Mouse (Mus musculus) liver, postnatal 0 days (tissue): ENCODE data around the gene Klk8.

Experiments used
- CTCF ChIP-seq: sonication (generic); IDR thresholded peaks from 2 replicates; pipeline ENCODE4 v1.5.1; 2016; ENCODE audit warnings: antibody characterized with exemption, low read depth
- EP300 ChIP-seq: IDR thresholded peaks from 2 replicates; pipeline ENCODE4 v1.6.1; 2016; ENCODE audit warnings: antibody characterized with exemption, low read depth, mild to moderate bottlenecking

DNA sequence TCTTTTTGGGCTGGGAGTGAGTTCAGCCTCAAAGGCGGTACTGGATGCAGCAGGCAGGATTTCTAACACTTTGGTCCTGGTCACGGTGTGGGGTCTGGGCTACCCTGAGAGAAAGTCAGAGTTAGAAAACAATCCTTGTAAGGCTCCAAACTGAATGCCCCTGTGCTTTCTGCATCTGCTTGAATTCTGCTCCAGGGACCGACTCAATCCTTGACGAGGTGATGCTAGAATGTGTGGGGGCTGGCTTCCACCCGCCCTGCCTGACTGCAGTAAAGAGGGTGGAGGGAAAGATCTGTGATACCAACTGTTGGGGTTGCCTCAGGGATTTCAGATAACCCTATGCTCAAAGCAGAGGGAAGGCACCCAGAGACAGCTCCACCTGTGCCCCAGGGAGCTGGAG lies 13.6 kb downstream of the Klk8 start, which contains the start of gene Klk7:
- TF ChIP-seq CTCF, result no peak
- no peak for TF ChIP-seq EP300
